Mouse (Mus musculus): ENCODE data around the gene Slc24a3. TPM values are rescaled to one million over a fixed set of nuclear protein-coding genes. Genes with fewer than 3 reads are reported as not detected.
A peak's percentile ranks its signal among the peaks of the same experiment; 100 is the strongest.

The Slc24a3 gene
- polyA plus RNA-seq, 1 experiment from 2014 or later = 2.9 TPM

- no peak overlapping the region for H3K4me3 ChIP-seq
- no peak overlapping the region for H3K4me2 ChIP-seq
- no peaks in the 10 kb centered on the region for H3K9me3 ChIP-seq
- no peak for ATAC-seq (ENCODE audit: borderline replicate concordance, extremely low read depth, low FRiP score, low TSS enrichment)
- H3K27ac ChIP-seq = no peak overlapping the region
- H3K9ac ChIP-seq = no peak overlapping the region
- no peaks in the 10 kb centered on the region for H3K36me3 ChIP-seq
- no peaks in the 10 kb centered on the region for H3K4me1 ChIP-seq
- H3K27me3 ChIP-seq = no peaks in the 10 kb centered on the region
Observed at GRCm38 (mm10) chr2:145620709-145621108, 453.2 kb downstream of the Slc24a3 start.

DNA sequence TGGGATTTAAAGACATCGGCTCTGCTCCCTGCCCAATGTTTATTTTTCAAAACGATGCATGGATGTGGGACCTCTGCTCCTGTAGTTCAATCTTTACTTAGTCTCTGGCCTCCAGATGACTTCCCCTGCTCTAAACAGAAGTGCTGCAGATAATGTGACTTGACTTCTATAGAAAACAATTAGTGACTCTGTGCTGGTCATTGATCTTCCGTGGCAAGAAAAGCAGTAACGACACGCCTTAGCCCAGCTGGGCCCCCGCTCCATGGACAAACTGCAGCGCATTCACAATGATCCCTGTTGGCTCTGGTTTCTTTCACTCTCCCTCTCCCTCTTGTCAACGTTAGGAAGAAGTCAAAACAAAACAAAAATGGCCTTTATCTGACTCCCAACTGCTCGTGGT lies 453.6 kb downstream of the Slc24a3 start:
- no peaks in the 10 kb centered on the region for H3K4me1 ChIP-seq
- no peaks in the 10 kb centered on the region for H3K9me3 ChIP-seq
- no peaks in the 10 kb centered on the region for H3K27me3 ChIP-seq
- no peak overlapping the region for H3K4me3 ChIP-seq
- no peaks in the 10 kb centered on the region for H3K36me3 ChIP-seq
- H3K9ac ChIP-seq = no peak overlapping the region
- no peak for ATAC-seq (ENCODE audit: borderline replicate concordance, extremely low read depth, low FRiP score, low TSS enrichment)
- no peak overlapping the region for H3K4me2 ChIP-seq
- no peak overlapping the region for H3K27ac ChIP-seq
- WGBS = 16% methylated on average over 9 of the region's 9 CpGs

GRCm38 (mm10) chr2:145631123-145631798 lies 463.7 kb downstream of the Slc24a3 start:
- Histone ChIP-seq H3K4me1 (0 out of 2 replicates have a peak, but pooled peaks cover 7% of the 10 kb centered on the region), H3K9ac (no peak overlapping the region), H3K36me3 (no peaks in the 10 kb centered on the region), H3K4me2 (no peak overlapping the region), H3K27ac (peak overlapping the region; percentile 37; the same call in 1 of the 2 replicates), H3K27me3 (no peaks in the 10 kb centered on the region), H3K9me3 (no peaks in the 10 kb centered on the region), H3K4me3 (no peak overlapping the region)
- ATAC-seq (ENCODE audit: borderline replicate concordance, extremely low read depth, low FRiP score, low TSS enrichment) = no peak
- WGBS = 73% methylated on average over 6 of the region's 6 CpGs

DNA sequence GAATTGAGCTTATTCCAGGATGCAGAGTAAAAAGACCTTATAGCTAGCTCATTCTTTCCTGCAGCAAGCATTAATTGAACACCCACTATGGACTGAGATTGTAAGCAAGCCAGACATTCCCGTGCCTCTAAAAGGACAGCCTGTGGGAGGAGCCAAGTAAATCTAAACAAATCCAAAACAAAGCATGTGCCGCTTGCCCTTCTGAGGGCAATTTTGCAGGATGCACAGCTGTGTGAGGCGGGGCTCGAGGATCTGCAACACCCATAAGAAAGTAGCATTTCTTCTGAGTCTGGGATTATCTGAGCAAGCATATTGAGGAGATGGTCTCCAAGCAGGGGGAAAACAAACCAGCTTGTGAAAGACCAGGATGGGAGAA lies 464.2 kb downstream of the Slc24a3 start:
- H3K4me1 ChIP-seq = 0 out of 2 replicates have a peak, but pooled peaks cover 7% of the 10 kb centered on the region
- WGBS = 29% methylated on average over 4 of the region's 4 CpGs
- ATAC-seq (ENCODE audit: borderline replicate concordance, extremely low read depth, low FRiP score, low TSS enrichment) = peak; percentile 94; the same call in 1 of the 2 replicates
- H3K27me3 ChIP-seq = no peaks in the 10 kb centered on the region
- H3K4me3 ChIP-seq = no peak overlapping the region
- H3K4me2 ChIP-seq = no peak overlapping the region
- no peaks in the 10 kb centered on the region for H3K9me3 ChIP-seq
- H3K36me3 ChIP-seq = no peaks in the 10 kb centered on the region
- H3K9ac ChIP-seq = no peak overlapping the region
- H3K27ac ChIP-seq = 0 out of 2 replicates have a peak overlapping the region, but pooled peaks have one; percentile 37

GRCm38 (mm10) chr2:145633811-145634210 lies 466.3 kb downstream of the Slc24a3 start:
- Histone ChIP-seq H3K36me3 (no peaks in the 10 kb centered on the region), H3K4me1 (0 out of 2 replicates have a peak, but pooled peaks cover 7% of the 10 kb centered on the region), H3K27ac (no peak overlapping the region), H3K9me3 (no peaks in the 10 kb centered on the region), H3K4me2 (no peak overlapping the region), H3K9ac (no peak overlapping the region), H3K4me3 (no peak overlapping the region), H3K27me3 (no peaks in the 10 kb centered on the region)
- ATAC-seq (ENCODE audit: borderline replicate concordance, extremely low read depth, low FRiP score, low TSS enrichment) = no peak
- 55% methylated on average over 5 of the region's 5 CpGs for WGBS

DNA sequence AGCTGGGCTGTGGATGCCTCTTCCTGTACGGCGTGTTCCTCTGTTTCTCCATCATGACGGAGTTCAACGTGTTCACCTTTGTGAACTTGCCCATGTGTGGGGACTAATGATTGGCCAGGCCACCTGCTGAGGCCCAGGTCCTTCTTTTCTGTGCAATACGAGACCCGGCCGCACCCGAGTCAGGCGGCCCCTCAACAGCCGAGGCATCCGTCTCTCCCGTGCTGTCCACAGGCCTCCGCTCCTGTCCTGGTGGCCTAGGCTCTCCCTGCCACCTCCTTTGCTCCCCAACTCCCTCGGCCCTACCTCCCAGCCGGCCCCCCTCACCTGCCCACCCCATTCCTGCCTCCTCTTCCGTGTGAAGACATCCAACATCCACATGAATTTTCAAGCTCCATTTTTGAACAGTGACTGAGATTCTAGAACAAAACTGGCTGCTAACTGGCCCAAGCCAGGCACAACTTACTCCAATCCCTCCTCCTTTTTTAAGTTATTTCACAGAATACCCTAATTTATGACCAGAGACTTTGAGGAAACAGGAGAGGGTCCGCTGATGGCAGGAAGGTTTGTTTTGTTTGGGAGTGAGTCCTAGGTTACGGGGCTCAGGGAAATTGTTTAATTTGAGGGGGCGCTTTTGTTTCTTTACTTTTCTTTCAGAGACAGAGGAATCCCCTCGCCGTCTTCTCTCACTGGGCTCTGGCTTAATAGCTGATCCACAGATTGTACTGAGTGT lies 472.9 kb downstream of the Slc24a3 start:
- no peaks in the 10 kb centered on the region for H3K4me1 ChIP-seq
- no peaks in the 10 kb centered on the region for H3K9me3 ChIP-seq
- H3K27ac ChIP-seq = no peak overlapping the region
- no peak overlapping the region for H3K4me2 ChIP-seq
- no peak overlapping the region for H3K4me3 ChIP-seq
- no peak for ATAC-seq (ENCODE audit: borderline replicate concordance, extremely low read depth, low FRiP score, low TSS enrichment)
- no peaks in the 10 kb centered on the region for H3K27me3 ChIP-seq
- WGBS = 71% methylated on average over 21 of the region's 21 CpGs
- no peaks in the 10 kb centered on the region for H3K36me3 ChIP-seq
- H3K9ac ChIP-seq = no peak overlapping the region

- no peaks in the 10 kb centered on the region for H3K36me3 ChIP-seq
- H3K4me2 ChIP-seq = no peak overlapping the region
- H3K9me3 ChIP-seq = no peaks in the 10 kb centered on the region
- H3K27me3 ChIP-seq = no peaks in the 10 kb centered on the region
- 22% methylated on average over 12 of the region's 12 CpGs for WGBS
- no peak overlapping the region for H3K27ac ChIP-seq
- no peak overlapping the region for H3K9ac ChIP-seq
- no peak overlapping the region for H3K4me3 ChIP-seq
- no peaks in the 10 kb centered on the region for H3K4me1 ChIP-seq
- ATAC-seq (ENCODE audit: borderline replicate concordance, extremely low read depth, low FRiP score, low TSS enrichment) = peak; percentile 92
Observed at GRCm38 (mm10) chr2:145655373-145655960, 487.9 kb downstream of the Slc24a3 start.

DNA sequence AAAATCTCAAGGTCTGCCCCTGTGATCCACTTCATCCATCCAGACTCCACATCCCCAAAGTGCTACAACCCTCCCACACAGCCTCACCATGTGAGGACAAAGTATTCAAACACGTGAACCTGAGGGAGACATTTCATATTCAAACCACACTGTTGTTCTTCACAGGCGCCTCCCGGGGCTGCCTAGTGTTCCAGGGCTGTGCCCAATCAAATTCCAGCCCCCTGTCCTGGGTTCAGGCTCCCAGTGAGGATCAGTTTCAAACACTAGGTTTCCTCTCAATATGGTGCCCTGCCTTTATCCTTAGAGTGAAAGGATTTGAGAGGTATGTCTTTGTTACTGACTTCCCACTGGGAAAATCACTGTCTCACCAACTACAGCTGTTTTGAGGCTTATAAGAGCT lies 488.6 kb downstream of the Slc24a3 start:
- H3K4me2 ChIP-seq = no peak overlapping the region
- H3K27ac ChIP-seq = no peak overlapping the region
- H3K9ac ChIP-seq = no peak overlapping the region
- no peaks in the 10 kb centered on the region for H3K36me3 ChIP-seq
- no peak for ATAC-seq (ENCODE audit: borderline replicate concordance, extremely low read depth, low FRiP score, low TSS enrichment)
- 78% methylated on average over 3 of the region's 3 CpGs for WGBS
- no peaks in the 10 kb centered on the region for H3K9me3 ChIP-seq
- H3K27me3 ChIP-seq = no peaks in the 10 kb centered on the region
- no peak overlapping the region for H3K4me3 ChIP-seq
- H3K4me1 ChIP-seq = no peaks in the 10 kb centered on the region

- no peaks in the 10 kb centered on the region for H3K4me1 ChIP-seq
- ATAC-seq (ENCODE audit: borderline replicate concordance, extremely low read depth, low FRiP score, low TSS enrichment) = no peak
- H3K4me3 ChIP-seq = no peak overlapping the region
- H3K27ac ChIP-seq = no peak overlapping the region
- H3K9me3 ChIP-seq = no peaks in the 10 kb centered on the region
- no peak overlapping the region for H3K9ac ChIP-seq
- no peak overlapping the region for H3K4me2 ChIP-seq
- no peaks in the 10 kb centered on the region for H3K27me3 ChIP-seq
- no peaks in the 10 kb centered on the region for H3K36me3 ChIP-seq
- WGBS = 33% methylated on average over 1 of the region's 1 CpGs
Observed at GRCm38 (mm10) chr2:145656716-145657115, 489.2 kb downstream of the Slc24a3 start.

DNA sequence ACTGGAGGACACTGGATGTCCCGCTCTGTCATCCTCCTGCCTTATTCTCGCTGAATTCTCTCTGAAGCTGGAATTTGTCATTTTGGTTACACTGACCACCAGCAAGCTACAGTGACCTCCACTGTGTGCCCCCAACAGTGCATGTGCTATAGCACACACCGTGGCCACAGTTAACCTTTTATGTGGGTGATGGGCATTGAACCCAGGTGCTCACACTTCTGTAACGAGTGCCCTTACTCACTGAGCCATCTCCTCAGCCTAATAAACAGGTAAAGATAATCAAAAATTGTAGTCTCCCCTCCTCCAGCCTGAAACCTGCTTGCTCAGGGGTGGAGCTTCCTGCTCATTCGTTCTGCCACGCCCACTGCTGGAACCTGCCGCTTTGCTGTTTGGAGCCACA lies 493.7 kb downstream of the Slc24a3 start:
- WGBS = 59% methylated on average over 7 of the region's 7 CpGs
- no peak for ATAC-seq (ENCODE audit: borderline replicate concordance, extremely low read depth, low FRiP score, low TSS enrichment)
- Histone ChIP-seq H3K9ac (no peak overlapping the region), H3K4me3 (no peak overlapping the region), H3K27ac (no peak overlapping the region), H3K36me3 (no peaks in the 10 kb centered on the region), H3K9me3 (no peaks in the 10 kb centered on the region), H3K4me1 (no peaks in the 10 kb centered on the region), H3K27me3 (no peaks in the 10 kb centered on the region), H3K4me2 (no peak overlapping the region)

- no peak for ATAC-seq (ENCODE audit: borderline replicate concordance, extremely low read depth, low FRiP score, low TSS enrichment)
- H3K4me1 ChIP-seq = no peaks in the 10 kb centered on the region
- H3K36me3 ChIP-seq = no peaks in the 10 kb centered on the region
- no peaks in the 10 kb centered on the region for H3K9me3 ChIP-seq
- WGBS = 77% methylated on average over 7 of the region's 7 CpGs
- no peaks in the 10 kb centered on the region for H3K27me3 ChIP-seq
- H3K4me2 ChIP-seq = no peak overlapping the region
- no peak overlapping the region for H3K4me3 ChIP-seq
- no peak overlapping the region for H3K27ac ChIP-seq
- H3K9ac ChIP-seq = no peak overlapping the region
Observed at GRCm38 (mm10) chr2:145663899-145664298, 496.3 kb downstream of the Slc24a3 start.

- Histone ChIP-seq H3K9ac (no peak overlapping the region), H3K27me3 (no peaks in the 10 kb centered on the region), H3K36me3 (no peaks in the 10 kb centered on the region), H3K4me3 (no peak overlapping the region), H3K27ac (no peak overlapping the region), H3K4me2 (no peak overlapping the region), H3K9me3 (no peaks in the 10 kb centered on the region), H3K4me1 (no peaks in the 10 kb centered on the region)
- ATAC-seq (ENCODE audit: borderline replicate concordance, extremely low read depth, low FRiP score, low TSS enrichment) = no peak
- WGBS = 82% methylated on average over 2 of the region's 2 CpGs
Observed at GRCm38 (mm10) chr2:145664311-145664710, 496.8 kb downstream of the Slc24a3 start.
